Mouse (Mus musculus) brain, embryonic 14.5 days (tissue): ENCODE data around the gene Ell2.

Experiments
- CTCF ChIP-seq: fragments of 200-500 bp; IDR thresholded peaks from 2 replicates; pipeline ENCODE4 v1.5.1; 2012; ENCODE audit warnings: inconsistent platforms, mild to moderate bottlenecking, moderate library complexity, borderline replicate concordance; ENCODE audit not compliant: insufficient read depth, insufficient read length; ENCODE audit errors: extremely low read depth
- POLR2A ChIP-seq: fragments of 200-500 bp; IDR thresholded peaks from 2 replicates; pipeline ENCODE4 v1.6.1; 2012; ENCODE audit warnings: mild to moderate bottlenecking, inconsistent platforms, borderline replicate concordance; ENCODE audit not compliant: poor library complexity, insufficient read depth, insufficient read length, severe bottlenecking; ENCODE audit errors: extremely low read depth

- TF ChIP-seq CTCF, result no peak
- TF ChIP-seq POLR2A, result no peak
These were observed 65.6 kb downstream of the Ell2 start for GRCm38 (mm10) chr13:75771984-75772730.
